Mouse (Mus musculus) thymus, adult 2 months (tissue): ENCODE measurements around the gene Ggt6. TPM values are rescaled to one million over a fixed set of nuclear protein-coding genes. Genes with fewer than 3 reads are reported as not detected.

ENCODE experiments used
- DNase-seq: peaks from one replicate; pipeline ENCODE4 v3.0.0; 2021
- H3K27ac ChIP-seq: fragments of 200-500 bp; 2 replicates; pipeline ENCODE4 v1.5.1; 2012; ENCODE audit warnings: low read length, control low read depth; ENCODE audit not compliant: control insufficient read depth, insufficient read depth
- H3K27me3 ChIP-seq: fragments of 200-500 bp; 2 replicates; pipeline ENCODE4 v1.6.1; 2012; ENCODE audit warnings: mild to moderate bottlenecking, low read length, moderate library complexity, mixed read lengths; ENCODE audit not compliant: control insufficient read depth, insufficient read depth
- H3K36me3 ChIP-seq: fragments of 200-500 bp; 2 replicates; pipeline ENCODE4 v1.6.1; 2012; ENCODE audit warnings: mild to moderate bottlenecking, low read length, moderate library complexity; ENCODE audit not compliant: control insufficient read depth, insufficient read depth
- H3K4me1 ChIP-seq: fragments of 200-500 bp; replicated peaks from 2 replicates; pipeline ENCODE4 v1.6.1; 2012; ENCODE audit warnings: low read length; ENCODE audit not compliant: control insufficient read depth, insufficient read depth
- H3K4me3 ChIP-seq: fragments of 200-500 bp; 2 replicates; pipeline ENCODE4 v1.5.1; 2012; ENCODE audit warnings: mild to moderate bottlenecking, low read length, control low read depth, moderate library complexity; ENCODE audit not compliant: control insufficient read depth, insufficient read depth
- CTCF ChIP-seq: fragments of 200-500 bp; IDR thresholded peaks from 2 replicates; pipeline ENCODE4 v1.5.1; 2012; ENCODE audit warnings: mild to moderate bottlenecking, control low read depth, low read length, moderate library complexity, borderline replicate concordance; ENCODE audit not compliant: control insufficient read depth, poor library complexity, insufficient read depth; ENCODE audit errors: extremely low read depth
- POLR2A ChIP-seq: fragments of 200-500 bp; IDR thresholded peaks from 2 replicates; pipeline ENCODE4 v1.6.1; 2012; ENCODE audit warnings: mild to moderate bottlenecking, low read length, control low read depth, moderate library complexity; ENCODE audit not compliant: control insufficient read depth, poor library complexity, insufficient read depth; ENCODE audit errors: extremely low read depth
- WGBS: fragments of 180-500 bp; shearing (Covaris S2); methylation state at CpG from one replicate; pipeline ENCODE4 v1.1.7; 2018; 5-methylcytosine and 5-hydroxymethylcytosine counted together
- polyA plus RNA-seq: library from polyadenylated mRNA; depleted of rRNA; stranded (reverse); fragments of >200 nt; gene quantifications from 2 replicates; pipeline ENCODE4 v1.2.3, GENCODE M21; 2012

The Ggt6 gene
- polyA plus RNA-seq, 1 experiment, result 4.3 TPM

DNA sequence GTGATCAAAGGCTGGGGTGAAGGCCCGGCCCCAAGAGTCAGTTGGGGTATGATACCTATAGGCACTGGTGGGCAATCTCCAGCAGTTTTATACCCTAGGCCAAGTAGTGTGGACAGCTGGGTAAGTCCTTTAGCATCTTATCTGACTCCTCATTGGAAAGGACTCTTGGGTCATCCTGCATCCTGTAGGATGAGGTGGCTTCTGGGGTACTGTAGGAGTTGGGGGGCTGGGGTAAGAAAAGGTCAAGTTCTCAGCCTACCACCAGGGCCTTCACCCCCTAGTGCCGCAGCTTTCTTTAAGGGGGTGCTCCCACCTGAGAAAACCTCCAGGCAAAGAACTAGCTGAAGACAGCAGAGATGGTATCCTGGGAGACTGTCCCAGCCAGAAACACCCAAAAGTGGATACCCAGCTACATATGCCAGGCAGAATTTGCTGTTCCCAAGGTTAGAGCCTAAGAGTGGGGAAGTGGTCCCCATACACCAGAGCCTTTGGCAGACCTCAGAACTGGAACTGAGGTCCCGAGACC lies 16.9 kb downstream of the Ggt6 start:
- H3K4me3 ChIP-seq, result no peak overlapping the region
- H3K27me3 ChIP-seq, result no peaks in the 10 kb centered on the region
- TF ChIP-seq CTCF (no peak), POLR2A (no peak)
- no peak for DNase-seq
- H3K4me1 ChIP-seq, result no peaks in the 10 kb centered on the region
- peaks cover 31% of the 10 kb centered on the region for H3K36me3 ChIP-seq
- 86% methylated on average over 3 of the region's 3 CpGs for WGBS
- no peak overlapping the region for H3K27ac ChIP-seq

DNA sequence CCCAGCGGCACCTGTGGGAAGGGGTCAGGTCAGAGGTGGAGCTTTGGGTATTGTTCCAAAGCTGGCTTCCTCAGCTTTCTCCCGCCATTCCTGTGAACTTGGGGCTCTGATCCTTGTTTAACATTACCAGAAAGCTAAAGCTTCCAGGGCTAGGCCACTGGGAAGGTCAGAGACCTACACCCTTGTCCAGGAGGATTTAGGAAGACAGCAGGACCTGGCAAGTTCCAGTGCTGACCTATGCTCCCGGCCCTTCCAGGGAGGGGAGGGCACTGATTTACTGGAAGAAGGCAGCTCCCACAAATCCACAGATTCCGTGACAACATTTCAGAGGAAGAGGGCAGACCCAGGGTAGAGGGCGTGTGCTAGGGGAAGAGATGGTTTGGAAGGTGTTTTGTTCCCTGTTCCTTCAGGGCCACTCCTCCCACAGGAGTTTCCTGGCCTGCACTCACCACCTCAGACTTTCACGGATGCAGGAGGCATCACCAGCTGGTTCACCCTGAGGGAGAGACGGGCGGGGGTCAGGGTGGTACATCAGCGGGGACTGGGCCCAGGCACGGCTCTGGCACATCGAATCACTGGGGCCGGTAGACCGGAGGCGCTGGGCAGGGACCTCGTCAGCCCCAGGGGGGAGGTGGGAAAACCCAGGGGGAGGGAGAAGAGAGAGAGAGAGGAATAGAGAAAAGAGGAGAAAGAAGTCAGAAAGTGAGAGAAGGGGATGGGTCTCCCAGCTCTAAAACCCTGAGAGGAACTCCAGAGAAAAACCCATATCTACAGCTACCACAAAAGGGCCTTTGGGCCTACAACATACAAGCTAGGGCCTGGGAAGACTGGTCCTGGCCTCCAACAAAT lies 18.0 kb downstream of the Ggt6 start:
- 91% methylated on average over 15 of the region's 15 CpGs for WGBS
- no peak for DNase-seq
- Histone ChIP-seq H3K4me3 (no peak overlapping the region), H3K27me3 (no peaks in the 10 kb centered on the region), H3K36me3 (peaks cover 22% of the 10 kb centered on the region), H3K27ac (no peak overlapping the region), H3K4me1 (no peaks in the 10 kb centered on the region)
- TF ChIP-seq POLR2A (no peak), CTCF (no peak)

DNA sequence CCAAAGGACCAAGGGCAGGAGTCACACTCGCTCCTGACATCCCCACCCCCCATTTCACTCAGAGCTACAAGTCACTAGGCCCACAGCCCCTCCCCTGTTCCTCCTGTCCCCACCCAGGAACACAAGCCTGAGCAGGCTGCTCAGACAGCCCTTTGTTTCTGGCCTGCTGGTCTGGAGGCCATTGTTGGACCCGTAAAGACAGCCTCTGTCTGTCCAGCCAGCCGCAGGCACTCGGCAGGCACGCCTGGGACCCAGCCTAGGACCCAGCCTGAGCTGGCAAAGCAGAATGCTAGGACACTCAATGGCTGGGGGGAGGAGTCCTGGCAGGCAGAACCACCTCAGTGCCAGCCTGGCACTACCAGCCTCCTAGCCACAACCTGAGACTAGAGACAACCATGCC lies 20.4 kb downstream of the Ggt6 start:
- H3K36me3 ChIP-seq, result peaks cover 8% of the 10 kb centered on the region; the same call in 1 of the 2 replicates
- 97% methylated on average over 5 of the region's 5 CpGs for WGBS
- no peak for DNase-seq
- H3K4me3 ChIP-seq, result no peak overlapping the region
- H3K27ac ChIP-seq, result no peak overlapping the region
- H3K27me3 ChIP-seq, result no peaks in the 10 kb centered on the region
- TF ChIP-seq POLR2A (no peak), CTCF (no peak)
- H3K4me1 ChIP-seq, result no peaks in the 10 kb centered on the region

DNA sequence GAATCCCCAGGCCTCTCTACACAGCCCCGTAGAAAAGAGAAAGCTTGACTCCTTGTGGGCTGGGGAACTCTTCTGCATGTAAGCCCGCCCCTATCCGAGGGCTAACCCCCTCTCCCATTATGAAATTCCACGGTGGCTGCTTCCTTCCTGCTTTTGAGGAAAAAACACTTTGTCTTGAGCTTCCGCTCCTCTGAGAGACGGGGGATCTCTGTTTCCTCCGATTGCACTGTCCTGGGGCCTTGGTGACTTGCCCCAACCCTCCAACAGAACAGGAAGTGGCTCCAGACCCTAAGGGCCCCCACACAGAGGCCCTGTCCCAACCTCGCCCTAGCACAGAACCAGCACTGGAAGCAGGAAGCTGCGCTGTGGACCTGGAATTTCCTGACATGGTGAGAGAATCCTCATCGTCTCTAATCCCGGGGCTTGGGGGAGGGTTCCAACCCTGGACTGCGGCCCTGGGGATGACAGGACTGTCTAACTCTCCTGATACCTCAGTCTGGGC lies 22.7 kb downstream of the Ggt6 start:
- H3K4me1 ChIP-seq, result no peaks in the 10 kb centered on the region
- whole genome bisulfite sequencing, result 87% methylated on average over 12 of the region's 12 CpGs
- no peak for TF ChIP-seq POLR2A
- no peak for TF ChIP-seq CTCF
- no peaks in the 10 kb centered on the region for H3K27me3 ChIP-seq
- H3K4me3 ChIP-seq, result no peak overlapping the region
- H3K36me3 ChIP-seq, result no peaks in the 10 kb centered on the region
- no peak for DNase-seq
- H3K27ac ChIP-seq, result no peak overlapping the region

DNA sequence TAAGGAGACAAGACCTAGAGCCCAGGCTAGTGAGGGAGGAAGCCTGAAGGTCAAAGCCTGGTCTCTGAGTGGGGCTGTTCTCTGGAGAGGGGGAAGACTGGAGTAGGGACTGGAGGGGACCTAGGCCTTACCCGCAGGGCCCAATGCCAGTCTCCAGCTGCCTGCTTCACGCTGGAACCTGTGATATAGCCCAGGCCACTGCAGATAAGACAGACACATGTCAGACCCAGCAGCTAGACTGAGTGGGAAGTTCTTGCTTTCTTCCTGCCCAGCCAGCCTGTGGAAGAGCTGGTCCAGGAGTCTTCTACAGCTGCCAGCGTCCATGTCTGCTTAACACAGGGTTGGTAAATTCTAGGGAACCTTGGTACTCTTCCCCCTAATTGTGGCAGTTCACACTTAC lies 23.2 kb downstream of the Ggt6 start:
- 87% methylated on average over 3 of the region's 3 CpGs for WGBS
- H3K36me3 ChIP-seq, result no peaks in the 10 kb centered on the region
- no peak for DNase-seq
- no peak overlapping the region for H3K4me3 ChIP-seq
- no peaks in the 10 kb centered on the region for H3K27me3 ChIP-seq
- H3K27ac ChIP-seq, result no peak overlapping the region
- TF ChIP-seq CTCF (no peak), POLR2A (no peak)
- H3K4me1 ChIP-seq, result no peaks in the 10 kb centered on the region

DNA sequence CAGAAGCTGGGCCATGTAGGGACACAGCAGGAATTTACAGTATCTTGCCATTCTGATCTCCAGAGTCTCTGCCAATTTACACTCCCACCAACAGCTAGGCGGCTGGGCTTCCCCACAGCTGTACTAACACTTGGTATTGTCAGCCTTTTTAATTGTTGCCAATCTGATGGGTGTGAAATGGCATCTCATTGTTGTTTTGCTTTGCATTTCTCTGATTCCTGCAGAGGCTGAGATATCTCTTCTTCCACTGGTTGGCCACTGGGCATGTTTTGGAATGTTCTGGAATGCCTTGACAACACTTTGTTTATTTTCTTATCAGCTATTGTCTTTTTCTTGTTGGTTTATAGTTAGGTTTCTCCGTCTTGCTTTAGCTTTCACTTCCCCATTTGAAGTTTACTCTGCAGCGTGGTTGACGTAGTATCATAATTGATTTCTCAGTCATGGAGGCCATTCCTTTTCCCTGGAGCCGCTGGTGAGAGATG lies 26.2 kb downstream of the Ggt6 start:
- no peaks in the 10 kb centered on the region for H3K36me3 ChIP-seq
- no peak overlapping the region for H3K4me3 ChIP-seq
- no peak overlapping the region for H3K27ac ChIP-seq
- H3K4me1 ChIP-seq, result no peaks in the 10 kb centered on the region
- TF ChIP-seq POLR2A (no peak), CTCF (no peak)
- DNase-seq, result no peak
- 64% methylated on average over 5 of the region's 5 CpGs for WGBS
- no peaks in the 10 kb centered on the region for H3K27me3 ChIP-seq

DNA sequence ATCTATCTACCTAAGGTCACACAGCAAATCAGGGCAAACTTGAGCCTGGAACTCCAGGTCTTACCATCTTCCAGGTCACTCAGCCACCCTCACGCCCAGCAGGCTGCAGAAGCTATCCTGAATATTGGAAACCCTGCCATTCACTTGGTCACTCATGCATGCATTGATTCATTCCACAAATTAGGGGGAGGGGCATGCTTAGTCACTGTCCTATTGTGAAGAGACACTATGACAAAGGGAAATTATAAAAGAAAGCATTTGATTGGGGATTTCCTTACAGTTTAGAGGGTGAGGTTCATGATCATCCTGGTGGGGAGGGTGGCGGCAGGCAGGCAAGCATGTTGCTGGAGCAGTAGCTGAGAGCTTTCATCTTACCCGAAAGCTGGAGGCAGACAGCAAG lies 29.5 kb downstream of the Ggt6 start:
- H3K4me1 ChIP-seq, result no peaks in the 10 kb centered on the region

More for the DNA sequence above, 29.5 kb downstream of the Ggt6 start:
- no peaks in the 10 kb centered on the region for H3K27me3 ChIP-seq
- DNase-seq, result no peak
- no peak overlapping the region for H3K27ac ChIP-seq
- no peak overlapping the region for H3K4me3 ChIP-seq
- H3K36me3 ChIP-seq, result no peaks in the 10 kb centered on the region
- TF ChIP-seq POLR2A, result no peak
- TF ChIP-seq CTCF, result no peak
- 91% methylated on average over 3 of the region's 3 CpGs for WGBS
